Mouse (Mus musculus) embryonic fibroblast, embryonic 13.5 days (primary cell): ENCODE results near the gene Prnd.

Experiments
- CTCF ChIP-seq: IDR thresholded peaks from 2 replicates; pipeline ENCODE4 v1.5.1; 2011; ENCODE audit warnings: mild to moderate bottlenecking, control low read depth, low read length, moderate library complexity, borderline replicate concordance; ENCODE audit not compliant: insufficient read depth
- POLR2A ChIP-seq: IDR thresholded peaks from 2 replicates; pipeline ENCODE4 v1.6.1; 2011; ENCODE audit warnings: low read depth, mild to moderate bottlenecking, control low read depth, low read length, moderate library complexity

DNA sequence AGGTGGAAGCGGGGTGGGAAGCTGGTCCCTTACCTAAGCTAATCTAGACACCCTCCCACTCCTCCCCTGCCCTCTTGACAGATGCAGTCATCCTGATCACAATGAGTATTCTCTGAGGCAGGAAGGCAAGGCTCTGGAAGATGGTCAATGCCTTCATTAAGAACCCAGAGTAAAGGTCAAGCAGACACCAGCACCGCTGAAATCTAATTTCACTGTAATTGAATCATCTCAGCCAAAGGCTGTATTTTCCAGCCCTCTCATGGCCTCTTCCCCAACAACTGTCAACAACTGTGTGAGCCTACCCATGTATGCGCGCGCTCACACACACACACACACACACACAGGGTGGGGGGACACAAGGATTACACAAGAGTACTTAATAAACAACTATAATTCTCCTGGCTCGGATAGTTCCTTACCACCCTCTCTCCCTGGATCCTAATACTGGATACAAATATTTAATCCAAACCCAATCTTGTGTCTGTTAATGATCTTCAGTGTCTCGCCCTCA, 42.3 kb upstream of the Prnd start:
- TF ChIP-seq POLR2A (no peak), CTCF (no peak)
